Mouse (Mus musculus) heart, embryonic 16.5 days (tissue): ENCODE data around the gene Ypel3. TPM values are rescaled to one million over a fixed set of nuclear protein-coding genes. Genes with fewer than 3 reads are reported as not detected.

Experiments used
- ATAC-seq: fragments of 200-750 bp; cut with Nextera tagmentation; replicated peaks from 2 replicates; pipeline ENCODE4 v1.8.0; 2017; ENCODE audit warnings: moderate number of reproducible peaks; ENCODE audit not compliant: insufficient read depth, low FRiP score; ENCODE audit errors: extremely low read depth
- H3K27ac ChIP-seq: fragments of 300-500 bp; sonication (generic); 2 replicates; pipeline ENCODE4 v1.5.1; 2014; ENCODE audit warnings: mild to moderate bottlenecking, low read length, control low read depth, moderate library complexity
- H3K27me3 ChIP-seq: fragments of 300-500 bp; sonication (generic); 2 replicates; pipeline ENCODE4 v1.6.1; 2014; ENCODE audit warnings: low read length, mixed read lengths; ENCODE audit not compliant: control insufficient read depth, insufficient read depth
- H3K36me3 ChIP-seq: fragments of 300-500 bp; sonication (generic); 2 replicates; pipeline ENCODE4 v1.6.1; 2014; ENCODE audit not compliant: control insufficient read depth, insufficient read depth
- H3K4me1 ChIP-seq: fragments of 300-500 bp; sonication (generic); 2 replicates; pipeline ENCODE4 v1.6.1; 2014; ENCODE audit warnings: low read length, mixed read lengths; ENCODE audit not compliant: control insufficient read depth, insufficient read depth
- H3K4me2 ChIP-seq: fragments of 300-500 bp; sonication (generic); 2 replicates; pipeline ENCODE4 v1.6.1; 2014; ENCODE audit warnings: low read depth, mild to moderate bottlenecking, control low read depth, low read length
- H3K4me3 ChIP-seq: fragments of 300-500 bp; sonication (generic); 2 replicates; pipeline ENCODE4 v1.5.1; 2014; ENCODE audit warnings: mild to moderate bottlenecking, control low read depth, low read length
- H3K9ac ChIP-seq: fragments of 300-500 bp; sonication (generic); 2 replicates; pipeline ENCODE4 v1.6.1; 2014; ENCODE audit warnings: low read length, control low read depth
- H3K9me3 ChIP-seq: fragments of 300-500 bp; sonication (generic); replicated peaks from 2 replicates; pipeline ENCODE4 v1.6.1; 2016; ENCODE audit warnings: low read length; ENCODE audit not compliant: control insufficient read depth
- WGBS: fragments of 180-500 bp; shearing (Covaris S2); extraction: QIAGEN DNeasy Blood & Tissue Kit; methylation state at CpG from one replicate; pipeline ENCODE4 v1.1.7; 2014; 5-methylcytosine and 5-hydroxymethylcytosine counted together
- polyA plus RNA-seq: library from polyadenylated mRNA; unstranded; fragments of >200 nt; fragmentation: Nextera tagmentation; extraction: Ambion mirVana; gene quantifications from 2 replicates; pipeline ENCODE4 v1.2.1, GENCODE M21; 2015

The Ypel3 gene
- polyA plus RNA-seq, 1 experiment from 2014 or later: 80.8 TPM

DNA sequence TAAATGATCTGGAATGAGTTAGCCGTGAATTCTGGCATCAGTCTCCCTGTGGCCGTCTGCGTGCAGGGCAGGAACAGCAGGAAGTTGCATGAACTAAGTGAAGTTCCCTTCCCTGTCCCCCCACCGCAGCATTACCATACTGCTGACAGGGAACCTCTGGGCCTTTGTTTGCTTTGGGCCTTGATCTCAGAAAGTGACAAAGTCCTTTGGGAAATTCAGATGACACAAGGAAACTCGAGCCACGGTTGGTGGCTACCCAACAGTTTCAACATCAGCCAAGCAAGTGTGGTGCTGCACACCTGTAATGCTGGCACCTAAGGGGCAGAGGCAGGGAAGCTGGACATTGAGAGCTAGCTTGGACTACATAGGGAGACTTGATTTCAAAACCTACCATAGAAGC is 30.0 kb upstream of the Ypel3 start:
- Histone ChIP-seq H3K4me1 (no peaks in the 10 kb centered on the region), H3K9ac (no peak overlapping the region), H3K4me2 (no peak overlapping the region), H3K36me3 (no peaks in the 10 kb centered on the region), H3K27ac (no peak overlapping the region), H3K27me3 (no peaks in the 10 kb centered on the region), H3K4me3 (no peak overlapping the region), H3K9me3 (peaks cover 2% of the 10 kb centered on the region; the same call in 1 of the 2 replicates)
- WGBS: 26% methylated on average over 6 of the region's 6 CpGs
- ATAC-seq: no peak

DNA sequence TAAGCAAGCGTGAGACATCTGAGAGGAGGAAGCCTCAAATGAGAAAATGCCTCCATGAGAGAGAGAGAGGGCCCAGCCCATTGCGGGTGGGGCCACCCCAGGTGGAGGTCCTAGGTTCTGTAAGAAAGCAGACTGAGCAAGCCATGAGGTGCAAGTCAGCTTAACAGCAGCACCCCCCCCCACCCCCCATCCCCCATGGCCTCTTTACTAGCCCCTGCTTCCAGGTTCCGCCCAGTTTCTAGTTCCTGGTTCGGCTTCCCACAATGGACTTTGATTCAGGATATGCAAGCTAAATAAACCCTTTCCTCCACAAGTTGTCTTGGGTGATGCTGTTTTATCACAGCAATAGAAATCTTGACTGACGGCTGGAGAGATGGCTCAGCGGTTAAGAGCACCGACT is 27.9 kb upstream of the Ypel3 start:
- ATAC-seq: no peak
- 70% methylated on average over 7 of the region's 7 CpGs for WGBS
- Histone ChIP-seq H3K27me3 (no peaks in the 10 kb centered on the region), H3K27ac (no peak overlapping the region), H3K4me1 (no peaks in the 10 kb centered on the region), H3K4me3 (no peak overlapping the region), H3K36me3 (no peaks in the 10 kb centered on the region), H3K9me3 (peaks cover 2% of the 10 kb centered on the region; the same call in 1 of the 2 replicates), H3K9ac (no peak overlapping the region), H3K4me2 (no peak overlapping the region)

DNA sequence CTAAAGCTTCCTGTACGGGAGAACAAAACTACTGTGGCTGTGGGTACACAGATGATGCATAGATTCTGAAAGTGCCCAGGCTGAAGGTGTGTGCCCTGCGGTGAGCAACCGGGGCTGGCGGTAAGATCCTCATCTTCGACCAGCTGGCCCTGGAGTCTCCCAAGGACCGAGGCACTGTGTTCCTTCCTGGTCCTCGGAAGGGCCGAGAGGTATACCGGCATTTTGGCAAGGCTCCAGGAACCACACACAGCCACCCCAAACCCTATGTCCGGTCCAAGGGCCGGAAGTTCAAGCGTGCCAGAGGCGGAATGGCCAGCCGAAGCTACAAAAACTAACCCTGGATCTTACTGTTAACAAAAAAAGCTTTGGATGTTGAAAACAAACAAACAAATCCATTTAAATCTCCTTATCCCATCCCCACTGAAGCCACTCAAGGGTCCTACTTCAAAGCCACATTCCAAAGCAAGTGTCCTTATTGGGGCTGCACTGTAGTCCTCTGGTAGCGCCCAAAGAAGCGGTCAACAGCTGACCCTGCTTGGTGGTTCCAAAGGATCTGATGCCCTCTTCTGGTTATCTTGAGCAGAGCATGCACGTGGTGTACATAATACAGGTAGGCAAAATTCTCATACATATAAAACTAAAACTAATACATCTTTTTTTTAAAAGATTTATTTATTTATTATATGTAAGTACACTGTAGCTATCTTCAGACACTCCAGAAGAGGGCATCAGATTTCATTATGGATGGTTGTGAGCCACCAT is 27.0 kb upstream of the Ypel3 start:
- WGBS: 90% methylated on average over 17 of the region's 17 CpGs
- no peak overlapping the region for H3K9ac ChIP-seq
- no peak overlapping the region for H3K27ac ChIP-seq
- H3K36me3 ChIP-seq: no peaks in the 10 kb centered on the region
- no peaks in the 10 kb centered on the region for H3K4me1 ChIP-seq
- ATAC-seq: no peak
- peaks cover 2% of the 10 kb centered on the region; the same call in 1 of the 2 replicates for H3K9me3 ChIP-seq
- no peaks in the 10 kb centered on the region for H3K27me3 ChIP-seq
- H3K4me3 ChIP-seq: no peak overlapping the region
- no peak overlapping the region for H3K4me2 ChIP-seq

DNA sequence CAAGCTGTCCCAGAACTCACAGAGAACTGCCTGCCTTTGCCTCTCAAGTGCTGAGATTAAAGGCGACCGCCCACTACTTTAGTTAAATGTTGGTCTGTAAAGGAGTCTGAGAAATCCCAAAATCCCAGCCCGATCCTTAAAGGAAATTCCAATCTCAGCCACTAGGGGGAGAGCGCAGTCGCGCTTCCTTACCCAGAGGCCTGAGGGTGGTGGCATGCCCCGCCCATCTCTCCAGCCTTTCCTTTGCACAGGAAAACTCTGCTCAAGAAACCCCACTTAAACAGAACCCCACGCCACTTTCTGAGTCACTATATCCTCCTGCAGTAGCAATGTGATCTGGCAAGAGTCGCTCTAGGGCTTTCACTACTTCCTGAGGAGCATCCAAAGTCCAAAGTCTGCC is 21.9 kb upstream of the Ypel3 start:
- peak overlapping the region; percentile 60; the same call in 1 of the 2 replicates for H3K9ac ChIP-seq
- 2% methylated on average over 9 of the region's 9 CpGs for WGBS
- no peaks in the 10 kb centered on the region for H3K27me3 ChIP-seq
- peak overlapping the region; percentile 38 for H3K4me2 ChIP-seq
- H3K36me3 ChIP-seq: no peaks in the 10 kb centered on the region
- 0 out of 2 replicates have a peak, but pooled peaks cover 3% of the 10 kb centered on the region for H3K4me1 ChIP-seq
- peaks cover 1% of the 10 kb centered on the region; the same call in 1 of the 2 replicates for H3K9me3 ChIP-seq
- ATAC-seq: peak; percentile 56; the same call in 1 of the 2 replicates
- H3K27ac ChIP-seq: no peak overlapping the region
- no peak overlapping the region for H3K4me3 ChIP-seq

DNA sequence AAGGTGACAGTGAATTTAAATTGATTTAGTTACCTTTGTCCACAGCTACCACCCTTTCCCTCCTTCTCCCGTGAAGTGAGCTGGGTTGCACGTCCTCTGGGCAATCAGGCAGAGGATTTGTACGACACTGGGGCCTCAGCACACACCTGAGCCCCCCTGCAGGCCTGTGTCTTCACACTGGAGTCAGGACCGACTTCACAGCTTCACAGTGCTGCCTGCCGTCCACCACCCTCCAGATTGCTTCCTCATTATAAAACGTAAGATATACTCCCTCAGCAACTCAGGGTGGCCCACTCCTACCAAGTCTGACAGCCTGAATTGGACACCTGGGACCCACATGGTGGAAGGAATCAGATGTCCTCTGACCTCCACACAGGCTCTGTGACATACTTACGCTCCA is 18.2 kb upstream of the Ypel3 start:
- Histone ChIP-seq H3K27ac (no peak overlapping the region), H3K27me3 (no peaks in the 10 kb centered on the region), H3K9me3 (no peaks in the 10 kb centered on the region), H3K4me1 (peaks cover 30% of the 10 kb centered on the region), H3K4me3 (no peak overlapping the region), H3K4me2 (no peak overlapping the region), H3K9ac (no peak overlapping the region), H3K36me3 (peaks cover 5% of the 10 kb centered on the region; the same call in 1 of the 2 replicates)
- ATAC-seq: no peak
- WGBS: 73% methylated on average over 7 of the region's 7 CpGs

DNA sequence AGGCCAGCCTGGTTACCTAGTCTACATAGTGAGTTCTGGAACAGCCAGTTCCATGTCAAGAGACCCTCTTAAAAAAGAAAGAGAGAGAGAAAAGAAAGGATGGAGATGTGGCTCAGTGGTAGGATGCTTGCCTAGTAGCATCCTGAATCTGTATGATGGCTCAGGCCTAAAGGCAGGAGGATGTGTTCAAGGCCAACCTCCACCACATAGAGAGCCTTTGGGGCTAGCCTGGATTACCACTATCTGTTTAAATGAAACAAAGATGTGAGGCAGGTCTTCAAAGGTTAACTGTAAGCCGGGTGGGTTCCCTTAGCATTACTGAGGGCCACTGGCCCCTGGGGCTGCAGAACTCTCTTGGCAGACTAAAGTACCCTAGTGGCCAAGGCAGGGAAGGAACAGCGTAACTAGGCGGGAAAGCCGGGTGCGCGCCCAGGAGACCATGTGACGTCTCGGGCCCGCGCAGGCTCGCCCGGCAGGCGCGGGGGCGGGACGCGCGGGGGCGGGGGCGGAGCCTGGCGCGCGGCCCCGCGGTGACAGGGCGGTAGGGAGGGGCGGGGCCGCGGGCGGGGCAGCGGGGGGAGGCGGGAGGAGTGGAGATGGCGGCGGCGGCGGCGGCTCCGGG is 17.6 kb upstream of the Ypel3 start, which contains the start of gene Mapk3:
Gene Mapk3, plus strand, starts transcription at position 552 of the 622 bp plus-strand sequence.
- 0% methylated on average over 24 of the region's 38 CpGs for WGBS
- H3K4me2 ChIP-seq: peak within 1 kb of the TSS; percentile 93
- peaks cover 7% of the 10 kb centered on the region; the same call in 1 of the 2 replicates for H3K36me3 ChIP-seq
- peaks cover 30% of the 10 kb centered on the region for H3K4me1 ChIP-seq
- H3K9me3 ChIP-seq: no peaks in the 10 kb centered on the region
- H3K9ac ChIP-seq: peak within 1 kb of the TSS; percentile 92
- H3K4me3 ChIP-seq: peak within 1 kb of the TSS; percentile 79
- no peaks in the 10 kb centered on the region for H3K27me3 ChIP-seq
- peak within 1 kb of the TSS; percentile 93 for H3K27ac ChIP-seq
- peak; percentile 65 for ATAC-seq

DNA sequence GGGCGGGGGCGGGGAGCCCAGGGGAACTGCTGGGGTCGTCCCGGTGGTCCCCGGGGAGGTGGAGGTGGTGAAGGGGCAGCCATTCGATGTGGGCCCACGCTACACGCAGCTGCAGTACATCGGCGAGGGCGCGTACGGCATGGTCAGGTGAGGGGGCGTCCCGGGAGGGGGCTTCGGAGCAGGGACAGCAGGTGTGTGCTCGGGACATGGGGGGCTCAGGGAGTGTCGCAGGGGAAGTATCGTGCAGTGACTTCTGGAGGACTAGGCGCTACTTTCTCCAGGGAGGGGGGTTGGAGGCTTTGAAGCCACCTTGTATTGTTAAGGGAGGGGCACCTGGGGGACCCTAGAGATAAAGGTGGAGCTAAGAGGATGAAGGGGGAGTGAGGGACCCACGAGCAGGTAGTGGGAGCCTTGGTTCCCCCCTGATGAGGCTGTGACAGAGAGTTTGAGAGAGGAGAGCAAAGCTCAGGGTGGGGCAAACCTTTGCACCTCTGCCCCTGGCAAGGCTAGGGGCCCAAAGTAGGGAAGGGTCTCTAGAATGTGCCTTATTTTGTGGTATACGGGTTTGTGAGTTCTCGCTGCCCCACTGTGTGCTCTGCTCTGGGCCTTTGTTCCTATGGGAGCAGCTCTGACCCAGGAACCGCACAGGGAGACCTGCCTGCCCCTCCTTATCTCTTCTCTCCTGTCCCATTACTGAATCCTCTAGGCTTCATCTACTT is 16.9 kb upstream of the Ypel3 start:
- no peaks in the 10 kb centered on the region for H3K9me3 ChIP-seq
- H3K9ac ChIP-seq: peak overlapping the region; percentile 92
- WGBS: 1% methylated on average over 21 of the region's 24 CpGs
- H3K4me3 ChIP-seq: peak overlapping the region; percentile 79
- ATAC-seq: peak; percentile 23
- peaks cover 30% of the 10 kb centered on the region for H3K4me1 ChIP-seq
- H3K27ac ChIP-seq: peak overlapping the region; percentile 93
- H3K36me3 ChIP-seq: peaks cover 10% of the 10 kb centered on the region
- H3K4me2 ChIP-seq: peak overlapping the region; percentile 93
- H3K27me3 ChIP-seq: no peaks in the 10 kb centered on the region

DNA sequence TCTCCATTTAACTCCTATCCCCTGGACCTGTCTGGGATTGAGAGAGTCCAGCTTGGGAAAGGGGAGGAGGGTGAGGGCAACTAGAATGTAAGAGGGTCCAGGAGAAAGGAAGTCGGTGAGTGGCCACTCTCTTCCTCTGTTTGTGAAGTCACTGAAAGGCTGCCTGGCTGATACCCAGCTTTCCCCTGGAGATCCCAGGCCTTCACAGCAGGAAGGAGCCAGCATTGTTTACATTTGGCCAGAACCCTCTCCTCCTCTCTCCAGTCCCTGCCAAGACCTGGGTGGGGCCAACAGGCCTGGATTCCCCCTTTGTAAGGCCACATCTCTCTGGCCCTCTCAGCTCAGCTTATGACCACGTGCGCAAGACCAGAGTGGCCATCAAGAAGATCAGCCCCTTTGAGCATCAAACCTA is 16.4 kb upstream of the Ypel3 start:
- Histone ChIP-seq H3K4me2 (peak overlapping the region; percentile 93), H3K4me3 (peak overlapping the region; percentile 79), H3K9ac (peak overlapping the region; percentile 92), H3K9me3 (no peaks in the 10 kb centered on the region), H3K27ac (peak overlapping the region; percentile 93), H3K27me3 (no peaks in the 10 kb centered on the region), H3K36me3 (peaks cover 14% of the 10 kb centered on the region), H3K4me1 (peaks cover 30% of the 10 kb centered on the region)
- 27% methylated on average over 3 of the region's 3 CpGs for WGBS
- ATAC-seq: peak; percentile 63
